Mouse (Mus musculus) left cerebral cortex, postnatal 10 days (tissue): ENCODE measurements around the gene Lyl1. TPM values are rescaled to one million over a fixed set of nuclear protein-coding genes. Genes with fewer than 3 reads are reported as not detected.
A peak's percentile ranks its signal among the peaks of the same experiment; 100 is the strongest.

Experiments
- DNase-seq, 2 experiments: peaks; one replicate each; pipeline ENCODE4 v3.0.0; 2021 to 2022; ENCODE audit warnings: low spot score in 2 of 2, mixed read lengths in 1 of 2; ENCODE audit errors: extremely low spot score in 1 of 2
- intact Hi-C: fragments of 180-260 bp; cut with DNase I; formaldehyde crosslinking; loops from one replicate; pipeline ENCODE4 v1.15.1; 2025
- total RNA-seq, 2 experiments: library from RNA; stranded (reverse); gene quantifications; 2 replicates each; pipeline ENCODE4 v1.2.3; 2021

Lyl1 gene
- total RNA-seq, 2 experiments from 2014 or later = 4.3 to 4.5 TPM

DNA sequence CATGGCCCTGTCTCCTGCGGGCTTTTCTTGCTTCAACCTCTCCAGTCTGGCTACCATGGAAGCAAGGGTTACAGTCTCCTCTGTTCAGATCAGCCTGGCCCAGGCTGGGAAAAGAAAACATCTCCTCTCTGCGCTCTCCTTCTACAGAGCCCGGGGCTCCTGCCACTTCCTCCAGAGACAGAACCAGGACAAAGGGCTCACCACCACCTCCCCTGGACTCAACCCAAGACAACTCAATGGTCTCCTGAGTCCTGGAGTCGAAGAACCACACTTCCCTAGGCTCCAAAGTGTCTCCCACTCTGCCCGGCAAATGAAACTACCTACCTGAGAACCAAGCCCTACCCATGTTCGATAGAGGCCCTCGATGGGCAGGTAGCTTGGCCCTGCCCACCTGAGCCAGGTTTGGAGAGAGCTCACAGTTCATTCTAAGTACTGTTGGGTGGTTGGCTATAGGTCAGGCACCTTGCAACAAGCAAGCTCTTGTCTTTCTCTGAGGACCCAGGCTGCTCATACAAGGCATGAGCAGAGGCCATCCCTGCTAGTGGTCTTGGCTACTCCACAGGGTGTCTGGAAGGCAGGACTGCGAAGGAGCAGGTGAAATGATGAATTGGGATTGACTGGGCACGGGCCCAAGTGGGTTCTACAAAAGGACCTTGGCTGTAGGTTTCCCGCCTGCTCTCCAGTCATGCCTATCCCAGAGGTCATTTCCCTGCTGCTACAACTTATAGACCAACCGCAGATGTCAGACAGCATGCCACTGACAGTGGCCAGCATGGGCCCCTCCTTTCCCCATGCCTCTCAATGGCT lies 30.3 kb downstream of the Lyl1 start:
- DNase-seq = no peak
- intact Hi-C loops = no loop called here

DNA sequence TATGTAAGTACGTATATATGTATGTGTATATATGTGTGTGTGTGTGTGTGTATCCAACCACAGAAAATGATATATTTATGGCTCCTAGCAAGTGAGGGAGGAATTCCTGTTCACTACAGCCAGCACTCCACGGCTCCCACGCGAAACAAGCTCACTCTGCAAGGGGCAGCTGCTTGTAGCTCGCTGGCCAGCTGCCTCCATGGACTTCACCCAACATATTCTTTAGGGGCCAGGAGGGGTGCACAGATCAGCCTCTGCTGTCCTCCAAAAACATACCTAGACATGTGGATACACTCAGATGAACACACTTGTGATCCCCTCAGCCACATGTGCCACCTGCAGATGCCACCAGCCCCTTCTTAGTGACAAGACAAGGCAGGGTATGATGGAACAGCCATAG lies 31.3 kb downstream of the Lyl1 start:
- peak in 1 of 2 experiments; percentile 66 for DNase-seq

DNA sequence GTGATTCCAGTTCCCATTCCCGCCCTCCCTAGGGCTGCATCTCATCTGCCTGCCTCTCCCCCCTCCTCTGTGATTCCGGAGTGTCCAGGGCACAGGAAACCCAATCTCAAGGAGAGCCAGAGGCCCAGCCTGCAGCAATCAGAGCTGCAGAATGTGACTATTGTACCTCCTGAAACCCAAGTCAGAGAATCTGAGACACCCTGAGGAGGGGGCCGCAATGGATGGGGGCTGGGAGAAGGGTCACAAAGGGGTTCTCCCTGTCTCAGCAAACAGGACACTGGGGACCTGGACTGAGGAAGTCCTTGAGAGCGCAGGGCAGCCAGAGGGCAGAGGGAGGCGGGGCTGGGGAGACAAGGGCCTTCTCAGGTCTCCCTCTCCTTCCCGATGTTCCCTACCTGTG lies 31.7 kb downstream of the Lyl1 start:
- intact Hi-C loops = no loop called here
- DNase-seq = no peak

More for the DNA sequence above, 31.3 kb downstream of the Lyl1 start:
- intact Hi-C loops = no loop called here

DNA sequence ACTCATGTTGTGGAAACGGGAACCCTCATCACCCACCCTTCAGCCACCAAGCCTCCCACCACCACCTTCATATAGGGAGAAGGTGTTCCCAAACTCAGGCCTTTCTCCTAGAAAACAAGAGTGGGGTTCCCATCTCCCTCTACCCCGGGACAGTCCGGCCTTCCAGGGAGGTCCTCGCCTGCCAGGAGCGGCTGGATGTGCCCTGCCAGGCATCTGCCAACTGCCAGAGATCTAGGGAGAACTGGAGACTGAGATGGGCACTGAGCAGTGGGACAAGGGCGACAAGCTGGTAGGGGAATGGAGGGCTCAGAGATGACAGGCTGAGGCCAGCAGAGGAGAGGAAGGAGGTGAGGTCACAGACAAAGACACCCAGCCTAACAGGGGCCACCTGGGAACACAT lies 32.7 kb downstream of the Lyl1 start:
- intact Hi-C loops = no loop called here
- no peak for DNase-seq

DNA sequence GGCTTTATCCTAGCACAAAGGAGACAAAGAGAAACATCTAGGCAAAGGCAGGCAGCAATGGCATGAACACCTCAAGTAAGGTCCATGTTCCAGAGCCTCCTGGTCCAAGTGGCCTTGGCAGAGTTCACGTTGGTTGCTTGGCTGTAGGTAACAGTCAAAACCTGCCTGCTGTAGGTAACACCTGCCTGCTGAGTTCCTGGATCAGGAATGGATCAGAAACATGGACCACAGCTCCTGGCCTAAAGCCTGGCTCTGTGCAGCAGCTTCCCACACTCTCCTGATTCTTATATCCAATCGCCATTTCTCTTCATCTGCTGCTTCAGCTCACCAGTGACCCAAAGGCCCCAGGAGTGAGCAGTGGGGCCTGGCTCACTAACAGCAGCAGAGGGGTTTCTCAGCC lies 33.4 kb downstream of the Lyl1 start:
- intact Hi-C loops = no loop called here
- DNase-seq = no peak

DNA sequence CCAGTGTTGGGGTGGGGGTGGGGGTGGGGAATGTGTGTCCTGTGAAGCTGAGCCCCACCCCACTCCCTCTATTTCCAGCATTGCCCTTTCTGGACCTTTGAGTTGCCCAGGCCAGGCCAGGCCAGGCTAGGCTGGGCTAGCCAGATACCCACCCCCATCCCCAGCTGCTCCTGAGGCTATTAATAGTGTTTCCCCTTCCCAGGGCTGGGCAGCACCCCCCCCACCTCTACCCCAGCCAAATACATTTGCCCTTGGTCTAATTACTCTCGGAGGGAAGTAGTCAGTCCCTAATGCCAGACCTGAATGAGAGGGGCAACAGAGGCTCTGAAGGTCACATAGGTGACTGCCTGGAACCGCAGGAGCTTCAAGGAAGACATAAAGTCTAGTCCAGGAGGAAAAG lies 34.3 kb downstream of the Lyl1 start:
- no peak for DNase-seq
- intact Hi-C loops = no loop called here

DNA sequence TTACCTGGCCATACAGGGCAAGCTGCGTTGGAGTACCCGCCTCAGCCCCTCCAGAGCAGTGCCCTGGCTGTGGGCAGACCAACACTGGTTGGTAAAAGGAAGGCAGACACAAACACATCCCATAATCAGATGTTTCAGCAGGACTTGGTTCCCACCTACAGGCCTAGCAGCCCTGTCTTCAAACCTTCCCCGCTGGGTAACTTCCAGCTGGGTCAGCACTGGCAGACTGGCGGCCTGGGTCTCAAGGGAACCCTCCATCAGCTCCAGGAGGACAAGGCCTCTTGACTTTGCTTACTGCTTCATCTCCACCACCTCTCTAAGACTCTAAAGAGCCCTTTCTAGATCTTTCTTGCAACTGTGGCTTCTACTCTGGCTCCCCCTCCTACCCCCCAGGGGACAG lies 35.3 kb downstream of the Lyl1 start:
- intact Hi-C loops = no loop called here
- DNase-seq = no peak

DNA sequence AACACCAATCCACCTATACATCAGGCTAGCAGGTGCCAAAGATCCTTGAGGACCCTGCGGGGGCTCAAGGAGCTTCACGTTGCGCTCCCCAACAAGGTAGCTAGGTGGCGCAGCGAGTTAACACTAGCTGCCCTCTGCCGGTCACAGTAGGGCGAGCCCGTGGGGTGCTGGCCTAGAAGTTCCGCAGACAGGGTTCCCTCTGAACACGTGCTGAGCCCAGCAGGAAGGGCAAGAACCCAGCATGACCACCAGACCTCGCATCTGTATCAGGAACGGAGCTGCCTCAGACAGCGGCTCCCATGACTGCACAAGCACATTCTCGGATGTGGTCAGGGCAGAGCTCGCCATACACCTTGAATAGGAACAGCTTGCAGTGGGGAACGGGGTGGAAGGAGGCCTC lies 36.4 kb downstream of the Lyl1 start:
- intact Hi-C loops = no loop called here
- DNase-seq = peak; percentile 66 to 89

DNA sequence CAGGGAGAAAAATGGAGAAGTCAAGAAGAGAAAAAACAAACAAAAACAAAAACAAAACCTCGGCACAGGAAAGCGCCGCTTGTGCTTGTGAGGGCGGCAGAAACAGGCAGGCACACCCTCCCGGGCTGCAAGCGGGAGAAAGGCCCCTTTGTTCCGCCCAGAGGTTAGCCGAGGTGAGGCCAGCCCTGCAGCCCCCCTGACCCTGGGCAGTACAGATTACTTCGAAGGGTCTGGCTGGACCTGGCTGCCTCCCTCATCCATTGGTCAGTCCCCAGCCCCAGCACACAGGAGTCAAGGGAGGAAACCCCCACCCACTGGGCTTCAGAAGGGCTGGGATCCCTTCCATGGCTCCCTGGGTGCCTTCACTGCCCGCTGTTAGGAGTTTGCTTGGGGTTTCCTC lies 37.0 kb downstream of the Lyl1 start:
- intact Hi-C loops = no loop called here
- no peak for DNase-seq

DNA sequence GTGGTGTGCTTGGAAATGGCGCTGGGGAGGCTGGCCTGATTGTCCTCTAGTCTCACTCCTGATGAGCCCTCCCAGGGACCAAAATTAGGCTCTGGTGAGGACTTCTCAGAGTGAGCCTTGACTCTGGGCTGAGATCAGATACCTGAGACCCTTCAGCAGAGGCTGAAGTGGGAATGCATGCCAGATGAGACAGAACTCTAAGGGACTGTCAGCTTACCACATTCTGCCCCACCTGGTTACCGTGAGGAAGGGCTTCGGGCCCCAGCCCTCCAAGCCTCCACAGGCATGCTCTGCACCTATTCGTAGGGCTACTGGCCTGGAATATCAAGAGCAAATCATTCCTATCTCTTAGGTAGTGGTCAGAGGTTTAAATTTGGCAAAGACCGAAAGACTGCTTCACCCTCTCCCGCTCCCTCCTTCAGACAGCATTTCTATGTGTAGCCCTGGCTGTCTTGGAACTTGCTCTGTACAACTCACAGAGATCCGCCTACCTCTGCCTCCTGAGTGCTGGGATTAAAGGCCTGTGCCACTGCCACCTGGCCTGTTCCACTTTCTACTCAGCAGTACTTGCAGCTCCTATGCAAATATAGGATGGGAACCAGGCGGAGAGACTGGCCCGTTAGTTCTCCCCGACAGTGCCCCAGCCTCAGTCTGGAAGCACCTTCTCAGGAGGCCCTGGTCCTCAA lies 37.6 kb downstream of the Lyl1 start:
- intact Hi-C loops = no loop called here
- no peak for DNase-seq

DNA sequence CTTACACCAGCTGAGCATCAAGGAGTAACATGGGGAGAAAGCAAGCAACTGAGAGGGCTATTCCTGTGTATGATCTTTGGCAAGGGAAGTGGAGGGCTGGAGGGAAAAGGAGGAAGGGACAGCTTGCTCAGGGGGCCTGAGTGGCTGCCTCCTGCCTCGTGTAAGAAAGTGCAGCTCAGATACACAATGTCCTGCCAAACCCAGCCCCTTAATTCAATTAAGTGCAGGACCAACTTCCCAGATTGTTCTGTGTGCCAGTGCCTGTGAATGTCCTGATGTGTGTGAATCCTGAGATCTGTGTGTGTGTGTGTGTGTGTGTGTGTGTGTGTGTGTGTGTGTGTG lies 38.1 kb downstream of the Lyl1 start:
- intact Hi-C loops = no loop called here
- no peak for DNase-seq

DNA sequence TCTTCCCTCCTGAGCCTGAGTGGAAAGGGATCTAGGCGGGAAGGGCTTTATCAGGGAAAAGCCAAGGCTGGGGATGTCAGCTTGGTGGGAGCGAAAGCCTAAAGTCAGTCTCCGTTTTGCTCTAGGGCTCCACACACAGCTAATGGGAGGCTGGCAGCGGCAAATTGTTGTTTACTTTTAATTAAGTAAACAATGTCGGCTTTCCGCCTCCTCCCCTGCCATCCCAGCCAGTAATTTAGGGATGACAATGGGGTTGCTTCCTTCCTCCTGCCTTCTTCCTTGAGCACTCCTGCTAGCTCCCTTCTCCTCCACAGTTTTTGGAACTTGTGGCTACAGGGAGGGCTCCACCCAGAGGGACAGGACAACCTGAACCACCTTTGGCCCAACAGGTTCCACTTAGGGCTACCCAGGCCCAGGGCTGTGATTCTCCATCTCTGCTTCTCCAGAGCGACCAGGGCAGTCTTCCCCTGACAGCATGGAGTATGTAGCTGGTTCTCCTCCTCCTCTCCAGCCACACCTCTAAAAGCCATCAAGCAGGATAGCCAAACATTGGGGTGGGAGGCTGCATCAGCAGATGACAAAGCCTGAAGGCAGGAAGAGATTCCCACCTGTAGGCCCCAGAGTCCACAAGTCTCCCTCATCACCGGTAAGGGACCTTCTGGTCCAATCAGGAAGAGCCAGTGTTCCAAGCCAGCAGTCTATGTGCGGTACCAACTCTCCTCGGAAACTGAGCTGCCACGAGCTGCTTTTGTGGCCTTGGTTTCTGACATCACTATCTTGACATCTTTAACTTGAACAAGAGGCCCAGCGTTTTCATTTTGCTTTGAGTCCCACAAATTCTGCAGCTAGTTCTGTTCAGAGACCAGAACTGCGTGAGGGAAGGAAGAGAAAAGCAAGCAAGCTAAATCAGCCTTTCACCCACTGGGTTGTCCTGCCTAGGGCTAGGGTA lies 39.9 kb downstream of the Lyl1 start:
- no peak for DNase-seq
- intact Hi-C loops = no loop called here

DNA sequence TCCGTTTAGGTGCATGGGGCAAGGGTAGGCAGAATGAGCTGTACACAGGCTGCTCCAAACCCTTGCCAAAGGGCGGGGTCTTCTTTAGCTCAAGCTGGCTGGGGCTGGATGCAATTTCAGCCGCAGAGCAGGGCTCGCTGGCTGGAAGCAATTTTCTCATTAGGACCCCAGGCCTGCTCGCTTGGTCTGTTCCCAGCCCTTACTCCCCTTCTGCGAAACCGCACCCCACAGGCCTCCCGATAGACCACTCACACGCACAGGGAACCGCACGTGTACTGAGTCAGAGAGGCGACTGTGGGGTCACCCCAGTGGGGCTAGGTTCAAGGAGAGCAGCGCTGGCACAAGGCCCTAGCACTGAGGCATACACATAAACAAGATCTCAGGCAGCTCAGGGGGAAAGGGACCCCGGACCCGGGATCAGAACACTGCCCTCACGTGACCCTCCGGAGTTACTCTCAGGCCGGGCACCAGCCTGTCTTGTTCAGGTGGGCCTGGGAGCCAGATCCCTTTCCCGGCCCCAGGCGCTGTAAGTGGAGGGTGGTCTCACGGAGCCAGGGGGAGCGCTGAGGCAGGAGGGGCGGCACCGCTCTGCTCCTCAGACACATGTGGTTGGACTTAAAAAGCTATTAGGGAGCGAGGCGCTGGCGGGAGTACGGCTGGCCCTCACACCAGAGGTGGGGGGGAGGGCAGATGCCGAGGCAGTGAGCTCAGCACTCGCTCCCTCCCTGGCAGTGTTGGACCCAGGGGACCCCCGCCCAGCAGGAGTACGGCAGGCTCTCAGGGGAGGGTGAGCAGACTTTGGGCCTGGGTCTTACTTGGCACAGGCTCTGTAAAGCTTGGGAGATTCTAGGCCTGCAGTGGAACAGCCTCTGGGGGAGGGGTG lies 41.2 kb downstream of the Lyl1 start:
- peak in 1 of 2 experiments; percentile 66 for DNase-seq
- intact Hi-C loops = no loop called here

DNA sequence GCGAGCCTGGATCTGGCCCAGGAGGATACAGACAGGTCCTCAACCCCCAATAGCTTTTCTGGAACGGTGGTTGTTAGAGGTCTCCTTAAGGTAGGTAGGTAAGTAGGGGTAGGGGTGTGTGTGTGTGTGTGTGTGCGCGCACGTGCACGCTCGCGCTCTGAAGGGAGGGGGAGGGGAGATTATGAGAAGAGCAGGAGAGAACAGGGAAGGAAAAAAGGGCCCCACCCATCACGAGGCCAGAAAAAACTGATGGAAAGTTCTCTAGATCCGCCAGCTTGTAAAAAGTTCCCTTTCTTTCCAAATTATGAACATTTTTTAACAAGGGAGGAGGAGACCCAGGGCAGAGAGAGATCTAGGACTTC lies 41.8 kb downstream of the Lyl1 start:
- intact Hi-C loops = no loop called here
- DNase-seq = no peak

DNA sequence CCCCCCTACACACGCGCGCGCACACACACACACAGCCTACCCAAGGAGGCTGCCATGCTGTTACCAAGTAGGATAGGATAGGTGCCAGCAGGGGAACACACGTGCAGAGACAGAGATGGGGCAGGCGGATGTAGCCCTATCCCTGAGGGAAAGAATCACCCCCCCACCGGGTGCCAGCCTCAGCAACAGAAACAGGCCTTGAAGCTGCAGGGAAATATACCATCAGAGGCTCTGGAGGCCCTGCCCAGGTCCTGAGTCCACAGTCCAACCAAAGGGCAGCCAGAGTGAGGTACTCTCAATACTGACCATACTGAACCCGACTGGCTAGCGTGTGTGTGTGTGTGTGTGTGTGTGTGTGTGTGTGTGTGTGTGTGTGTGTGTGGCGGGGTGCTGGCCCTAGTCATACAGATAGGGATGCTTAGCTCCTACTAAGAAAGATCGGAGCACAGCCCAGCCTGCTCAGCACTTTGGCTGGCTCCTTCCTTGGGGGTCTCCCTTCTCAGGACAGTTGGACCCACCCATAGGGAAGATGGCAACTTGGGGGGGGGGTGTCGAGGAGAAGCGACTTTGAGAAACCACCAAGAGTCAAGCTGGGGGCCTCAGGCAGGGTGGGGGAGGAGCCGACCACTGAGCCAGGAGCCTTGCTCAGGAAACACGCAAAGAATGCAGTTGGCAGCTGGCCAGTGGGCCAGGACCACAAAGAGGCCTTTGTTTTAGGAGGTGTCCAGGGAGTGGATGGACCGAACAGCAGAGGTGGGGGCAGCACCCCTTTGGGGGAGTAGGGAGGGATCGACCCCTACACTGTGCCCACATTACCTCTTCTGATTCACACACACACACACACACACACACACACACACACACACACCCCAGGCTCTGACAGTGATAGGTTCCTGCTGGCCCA lies 42.5 kb downstream of the Lyl1 start:
- peak in 1 of 2 experiments; percentile 91 for DNase-seq
- intact Hi-C loops = no loop called here

DNA sequence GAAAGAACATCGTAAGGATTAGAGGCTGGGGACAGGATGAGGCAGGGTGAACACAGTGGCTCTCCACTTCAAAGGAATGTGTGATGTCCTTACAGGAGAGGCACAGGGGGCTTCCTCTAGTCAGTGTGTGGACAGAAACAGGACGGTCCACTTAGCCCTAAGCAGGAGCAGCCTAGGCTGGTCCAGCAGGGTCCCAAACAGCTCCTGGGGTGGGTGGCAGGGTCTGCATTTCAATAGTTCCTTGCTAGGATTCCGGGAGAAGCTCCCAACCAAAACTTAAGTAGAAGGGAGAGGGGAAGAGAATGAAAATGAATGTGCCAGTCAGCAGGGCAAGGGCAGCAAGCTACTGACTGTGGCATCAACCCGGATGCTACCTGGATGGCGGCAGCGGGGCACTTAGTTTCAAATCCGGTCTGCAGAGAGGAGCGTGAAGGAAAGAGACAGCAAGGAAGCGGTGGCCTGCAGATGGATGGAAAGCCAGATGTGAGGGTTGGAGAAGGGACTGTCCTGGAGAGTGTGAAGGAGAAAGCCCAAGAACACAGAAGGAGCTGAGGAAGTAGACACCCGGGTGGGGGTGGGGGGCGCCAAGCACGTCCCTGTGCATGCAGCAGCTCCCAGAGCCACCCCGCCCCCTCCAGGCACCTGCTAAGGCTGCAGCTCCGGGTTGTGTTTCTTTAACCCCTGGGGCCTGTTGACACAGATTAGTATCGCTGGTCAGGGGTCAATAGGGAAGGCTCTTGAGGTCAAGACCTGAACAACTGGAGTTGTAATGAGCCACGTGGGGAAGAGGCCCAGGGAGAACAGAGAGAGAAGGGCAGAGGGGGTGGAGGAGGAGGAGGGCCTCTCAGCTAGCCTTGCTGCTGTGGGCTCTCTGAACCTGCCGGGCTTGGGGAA lies 44.0 kb downstream of the Lyl1 start:
- DNase-seq = peak in 1 of 2 experiments; percentile 70

DNA sequence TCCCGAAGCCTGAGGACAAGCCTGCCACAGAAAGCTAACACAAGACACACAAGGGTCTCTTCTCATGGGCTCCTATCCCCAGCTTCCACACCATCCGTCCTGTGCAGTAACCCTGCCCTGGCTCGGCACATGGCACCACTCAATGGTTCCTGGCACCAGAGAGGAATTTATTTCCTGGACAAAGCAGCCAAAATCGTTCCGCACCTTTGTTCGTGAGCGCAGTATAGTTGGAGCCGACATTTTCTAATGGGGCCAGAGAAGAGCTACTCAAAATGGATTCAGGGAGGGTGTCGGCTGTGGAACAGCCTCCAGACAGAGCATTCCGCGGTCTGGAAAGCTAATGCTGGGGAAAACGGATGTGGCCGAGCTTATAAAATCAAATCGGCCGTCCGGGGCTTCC lies 48.3 kb downstream of the Lyl1 start:
- DNase-seq = no peak
- intact Hi-C loops = no loop called here

More for the DNA sequence above, 44.0 kb downstream of the Lyl1 start:
- intact Hi-C loops = no loop called here
